Mouse (Mus musculus) frontal cortex, postnatal 36 days (tissue): ENCODE measurements around the gene Txndc9.

Experiments used
- DNase-seq, 2 experiments: peaks; one replicate each; pipeline ENCODE4 v3.0.0; 2022; ENCODE audit warnings: low spot score in 2 of 2

The Txndc9 gene

DNA sequence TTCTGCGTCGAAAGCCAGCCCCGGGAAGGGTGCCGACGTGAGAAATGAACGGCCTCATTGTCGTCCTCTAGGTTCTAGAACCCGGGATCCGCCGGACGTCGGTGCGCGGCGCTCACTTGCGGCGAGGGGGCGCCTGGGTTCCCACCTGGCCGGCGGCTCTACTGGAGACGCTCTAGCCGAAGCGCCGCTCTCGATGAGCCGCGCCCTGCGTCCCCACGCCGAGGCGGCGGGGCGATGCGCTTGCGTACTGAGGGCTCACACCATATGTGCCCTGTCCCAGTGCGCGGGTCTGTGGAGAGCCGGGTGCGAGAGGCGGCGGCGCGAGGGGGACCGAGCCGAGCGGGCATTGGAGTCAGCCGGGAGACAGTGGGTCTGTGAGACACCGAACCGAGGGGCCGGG lies at the start of gene Txndc9, which contains the start of gene Eif5b:
Gene Txndc9, minus strand, starts transcription at position 27 of the 400 bp plus-strand sequence.
Gene Eif5b, plus strand, starts transcription at position 144 of the 400 bp plus-strand sequence.
- peak; percentile 95 to 97 for DNase-seq

DNA sequence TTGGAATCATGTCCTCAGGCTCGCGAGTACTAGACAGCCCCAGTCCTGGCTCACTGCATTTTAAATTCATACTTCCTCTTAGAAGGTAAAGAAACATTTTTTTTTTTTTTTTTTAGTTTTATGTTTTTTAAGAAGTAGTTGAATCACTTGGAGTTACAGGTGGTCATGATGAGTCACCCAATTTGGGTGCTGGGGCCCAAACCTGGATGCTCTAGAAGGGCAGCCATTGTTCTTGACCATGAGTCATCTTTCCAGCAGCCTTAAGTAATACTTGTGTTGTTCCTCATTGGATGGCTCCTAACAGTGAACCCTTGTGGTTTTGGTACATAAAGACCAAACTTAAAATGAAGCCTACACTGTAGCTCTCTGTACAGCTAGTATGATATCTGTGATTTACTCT lies 41.2 kb upstream of the Txndc9 start:
- no peak for DNase-seq

GRCm38 (mm10) chr1:38037375-38037774 lies 39.7 kb upstream of the Txndc9 start:
- no peak for DNase-seq

DNA sequence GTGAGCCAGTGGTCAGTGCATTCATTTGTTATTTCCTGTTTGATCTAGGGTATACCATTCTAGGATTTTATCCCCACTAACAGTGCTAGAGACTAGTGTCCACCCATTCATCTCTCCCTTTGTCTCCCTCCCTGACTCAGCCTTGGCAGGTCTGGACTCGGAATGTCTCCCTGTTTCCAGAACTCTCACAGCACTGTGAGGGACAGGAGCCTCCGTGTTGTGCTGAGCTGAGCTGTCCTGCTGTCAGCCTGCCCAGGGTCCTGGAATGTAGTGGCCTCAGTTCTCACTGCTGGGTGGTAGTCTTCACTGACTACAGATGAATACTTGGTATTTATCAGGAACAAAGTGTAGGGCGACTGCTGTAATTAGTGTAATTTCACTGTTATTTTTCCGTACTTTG lies 37.8 kb upstream of the Txndc9 start:
- no peak for DNase-seq

DNA sequence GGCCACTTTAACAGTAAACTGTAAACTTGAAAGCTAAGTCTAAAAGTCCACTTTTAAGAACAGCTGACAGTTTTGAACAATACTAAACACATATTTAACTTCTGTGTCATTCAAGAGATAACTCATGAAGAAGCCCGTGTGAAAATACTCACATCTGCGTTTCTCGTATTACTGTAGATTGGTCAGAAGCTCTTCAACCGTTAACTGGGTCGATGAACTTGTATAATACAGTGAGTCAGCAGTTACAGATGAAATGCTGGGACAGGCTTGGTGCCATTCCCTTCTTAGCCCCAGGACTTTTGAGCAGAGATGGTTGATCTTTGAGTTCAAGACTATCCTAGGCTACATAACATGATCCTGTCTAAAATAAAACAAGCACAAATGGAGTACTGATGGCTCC lies 33.7 kb upstream of the Txndc9 start:
- DNase-seq = no peak

DNA sequence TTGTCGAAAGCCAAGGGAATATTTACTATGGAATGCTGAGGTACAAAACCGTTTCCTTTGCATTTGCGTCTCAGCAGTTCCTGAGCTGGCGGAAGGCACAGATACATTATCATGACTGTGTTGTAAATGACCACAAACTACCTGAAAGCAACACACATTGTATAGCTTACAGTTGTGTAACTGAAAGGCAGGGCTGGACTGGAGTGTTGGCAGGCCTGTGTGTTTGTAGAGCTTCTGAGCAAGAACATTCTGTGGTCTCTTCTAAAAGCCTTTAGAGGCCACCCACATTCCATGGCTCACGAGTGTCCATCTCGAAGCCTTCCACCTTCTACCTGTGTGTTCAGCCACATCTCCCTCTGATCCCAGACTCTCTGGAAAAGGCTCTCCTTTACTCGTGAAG lies 29.6 kb upstream of the Txndc9 start:
- no peak for DNase-seq

GRCm38 (mm10) chr1:38014551-38015203 lies 17.0 kb upstream of the Txndc9 start:
- DNase-seq = no peak

- no peak for DNase-seq
Observed at GRCm38 (mm10) chr1:38012509-38012908, 14.8 kb upstream of the Txndc9 start.

- DNase-seq = no peak
Observed at GRCm38 (mm10) chr1:38012104-38012503, 14.4 kb upstream of the Txndc9 start.

- no peak for DNase-seq
Observed at GRCm38 (mm10) chr1:38011647-38012046, 14.0 kb upstream of the Txndc9 start.

DNA sequence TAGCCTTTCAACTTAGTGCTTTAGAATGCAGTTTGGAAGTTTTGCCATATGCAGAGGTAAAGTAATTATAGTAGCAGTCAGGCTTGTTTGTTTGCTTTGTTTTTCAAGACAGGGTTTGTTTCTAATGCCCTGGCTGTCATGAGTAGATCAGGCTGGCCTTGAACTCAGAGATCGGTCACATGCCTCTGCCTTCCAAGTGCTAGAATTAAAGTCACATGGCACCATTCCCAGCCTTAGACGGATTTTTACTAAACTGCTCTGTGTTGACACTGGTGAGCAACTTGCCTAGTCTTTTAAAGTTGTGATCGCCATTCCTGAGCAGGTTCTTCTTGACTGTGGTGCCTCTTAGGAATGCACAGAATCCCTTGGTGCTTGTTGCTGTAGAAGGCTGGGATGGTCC lies 9.0 kb upstream of the Txndc9 start:
- DNase-seq = no peak

DNA sequence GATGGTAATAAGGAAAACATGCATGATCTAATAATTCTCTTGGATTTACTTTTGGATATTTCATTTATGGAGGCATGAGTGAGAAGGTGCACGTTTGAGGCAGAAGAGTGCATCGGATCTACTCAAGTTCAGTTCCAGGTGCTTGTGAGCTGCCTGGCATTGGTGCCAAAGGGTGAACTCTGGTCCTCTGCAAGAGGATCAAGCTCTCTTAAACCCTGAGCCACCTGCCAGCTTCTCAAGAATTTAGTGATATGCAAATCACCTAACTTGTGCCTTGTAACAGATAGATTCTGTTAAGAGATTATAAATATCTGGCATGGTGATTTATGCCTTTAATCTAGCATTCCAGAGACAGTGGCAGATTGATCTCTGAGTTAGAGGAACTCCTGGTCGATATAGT lies 5.4 kb upstream of the Txndc9 start:
- DNase-seq = no peak

DNA sequence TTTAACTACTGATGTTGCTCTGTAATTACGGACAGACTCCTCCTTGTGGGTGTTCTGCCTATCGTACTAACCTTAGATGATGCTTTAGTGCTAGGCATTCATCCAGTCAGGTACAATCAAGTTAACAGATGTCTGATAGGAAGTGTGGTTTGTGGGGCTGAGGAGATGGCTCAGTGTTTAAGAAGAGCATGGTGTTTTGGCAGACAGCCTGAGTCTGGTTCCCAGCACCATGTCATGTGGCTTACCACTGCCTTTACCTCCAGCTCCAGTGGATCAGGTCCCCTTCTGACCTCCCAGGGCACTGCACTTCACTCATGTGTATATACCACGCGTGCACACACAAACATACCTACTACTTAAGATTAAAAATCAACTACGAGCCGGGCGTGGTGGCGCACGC lies 4.3 kb upstream of the Txndc9 start:
- DNase-seq = no peak

- no peak for DNase-seq
Observed at GRCm38 (mm10) chr1:38000844-38001243, 3.2 kb upstream of the Txndc9 start.

DNA sequence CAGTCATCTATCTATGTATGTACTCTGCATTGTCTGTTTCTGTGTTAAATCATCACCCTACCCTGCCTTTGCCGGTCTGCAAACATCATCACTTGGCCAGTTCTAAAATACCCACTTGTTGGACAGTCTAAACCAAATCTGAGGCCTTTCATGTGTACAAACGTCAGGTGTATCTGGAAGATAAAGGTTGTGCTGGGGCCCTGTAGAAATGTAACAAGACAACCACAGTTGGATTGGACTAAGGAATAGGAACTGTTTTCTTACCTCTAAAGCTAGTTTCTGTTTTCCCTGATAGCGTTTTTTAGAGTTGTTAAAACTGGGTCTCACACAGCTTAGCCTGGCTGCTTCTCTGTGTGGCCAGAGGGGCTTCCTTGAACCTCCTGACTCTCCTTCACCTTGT lies 1.9 kb upstream of the Txndc9 start:
- no peak for DNase-seq

GRCm38 (mm10) chr1:37998371-37999199 lies 892 bp upstream of the Txndc9 start:
- DNase-seq = no peak

- DNase-seq = peak; percentile 98 to 99
Observed at GRCm38 (mm10) chr1:37996877-37997484, 712 bp downstream of the Txndc9 start.

- DNase-seq = no peak
Observed at GRCm38 (mm10) chr1:37996226-37996625, 1.5 kb downstream of the Txndc9 start.

DNA sequence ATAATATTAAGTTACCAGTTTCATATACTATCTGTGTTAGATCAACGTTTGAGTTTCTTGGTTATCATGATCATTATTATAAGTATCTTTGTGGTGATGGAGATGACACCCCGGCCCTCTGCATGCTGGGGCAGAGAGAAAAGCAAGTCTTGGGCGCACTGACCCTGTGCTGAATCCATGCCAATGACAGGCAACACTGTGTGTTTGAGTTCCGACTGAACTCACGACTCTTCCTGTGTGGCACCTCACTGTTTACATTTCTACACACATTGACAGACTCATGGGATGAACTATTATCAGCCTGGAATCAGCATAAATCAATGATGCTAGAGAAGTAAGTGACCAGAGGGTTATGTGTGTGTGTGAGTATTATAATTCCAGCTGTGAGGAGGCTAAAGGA lies 9.8 kb downstream of the Txndc9 start:
- DNase-seq = no peak

DNA sequence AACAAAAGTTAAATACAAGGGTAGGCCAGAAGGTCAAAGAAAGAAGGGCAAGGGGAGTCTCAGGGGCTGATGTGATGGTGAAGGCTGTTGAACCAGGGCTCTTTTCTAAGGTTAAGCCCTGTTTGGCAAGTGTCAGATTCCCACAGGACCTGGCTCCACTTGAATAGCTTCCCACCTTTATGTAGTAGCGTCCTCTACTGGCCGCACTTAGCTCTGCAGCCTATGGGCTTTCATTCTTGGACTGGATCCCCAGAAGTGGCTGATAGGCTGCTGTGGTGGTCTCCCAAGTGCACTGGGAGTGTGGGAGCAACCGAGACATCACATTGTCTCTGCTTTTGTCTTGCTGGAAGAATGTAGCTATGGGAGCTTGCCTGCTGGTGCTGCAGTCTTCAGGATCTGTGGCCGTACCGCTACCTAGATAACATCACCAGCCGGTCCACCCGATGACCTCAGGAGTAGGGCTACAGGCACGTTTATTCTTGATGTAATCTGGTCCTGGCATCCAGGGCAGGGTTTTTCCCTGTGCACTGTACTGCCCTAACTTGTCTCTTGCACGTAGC lies 11.8 kb downstream of the Txndc9 start:
- peak; percentile 21 to 56 for DNase-seq

GRCm38 (mm10) chr1:37984326-37984725 lies 13.4 kb downstream of the Txndc9 start:
- DNase-seq = no peak

DNA sequence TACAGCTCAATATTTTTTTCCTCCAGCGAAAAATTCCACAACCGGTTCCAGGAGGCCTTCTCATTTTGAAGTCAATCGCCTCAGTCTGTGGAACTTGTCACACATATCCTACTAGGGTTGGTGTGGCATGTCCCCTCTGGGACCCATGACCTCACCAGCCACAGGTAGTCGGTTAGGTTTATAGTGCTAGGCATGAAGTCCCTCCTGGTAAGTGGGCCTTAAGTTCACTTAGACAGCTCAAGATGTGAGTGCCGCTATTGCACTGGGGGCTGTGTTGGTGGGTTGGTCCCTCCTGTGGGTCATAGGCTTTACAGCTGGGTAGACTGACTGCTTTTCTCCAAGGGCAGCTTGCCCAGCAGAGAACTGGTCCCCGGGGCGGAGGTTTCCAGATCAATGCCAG lies 20.4 kb downstream of the Txndc9 start:
- no peak for DNase-seq
